Mouse (Mus musculus): Measurements from ENCODE around the gene Dip2b. TPM values are rescaled to one million over a fixed set of nuclear protein-coding genes. Genes with fewer than 3 reads are reported as not detected.

Gene Dip2b
- polyA plus RNA-seq, 1 experiment from 2014 or later = 2.4 TPM

DNA sequence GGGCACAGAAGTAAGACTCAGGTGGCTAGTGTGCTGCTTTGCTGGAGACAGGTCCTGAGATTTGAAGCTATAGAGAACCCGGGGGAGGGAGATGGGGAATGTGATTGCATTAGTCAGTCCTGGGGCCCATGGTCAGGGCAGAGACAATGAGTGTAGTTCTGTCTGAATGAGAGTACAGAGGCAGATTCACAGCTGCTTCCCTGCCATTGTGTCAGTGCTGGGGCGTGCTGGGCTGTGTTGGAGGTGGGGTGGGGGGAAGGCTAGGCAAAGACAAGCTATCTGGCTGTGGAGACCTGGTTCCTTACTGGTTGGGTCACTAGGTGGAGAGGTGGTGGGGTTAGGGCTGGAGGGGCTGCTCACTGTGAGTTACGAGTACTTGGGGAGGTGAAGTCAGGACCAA lies 14.3 kb downstream of the Dip2b start:
- Histone ChIP-seq H3K27ac (replicated peaks) (no peak overlapping the region), H3K36me3 (replicated peaks) (0 out of 2 replicates have a peak, but pooled peaks cover 6% of the 10 kb centered on the region), H3K9me3 (replicated peaks) (no peaks in the 10 kb centered on the region), H3K27me3 (no peaks in the 10 kb centered on the region), H3K4me2 (no peak overlapping the region), H3K4me1 (replicated peaks) (peaks cover 5% of the 10 kb centered on the region), H3K4me3 (replicated peaks) (no peak overlapping the region), H3K9ac (no peak overlapping the region)
- 66% methylated on average over 3 of the region's 3 CpGs for WGBS (ENCODE audit: insufficient replicate concordance)
- no peak for ATAC-seq (ENCODE audit: insufficient read depth)

DNA sequence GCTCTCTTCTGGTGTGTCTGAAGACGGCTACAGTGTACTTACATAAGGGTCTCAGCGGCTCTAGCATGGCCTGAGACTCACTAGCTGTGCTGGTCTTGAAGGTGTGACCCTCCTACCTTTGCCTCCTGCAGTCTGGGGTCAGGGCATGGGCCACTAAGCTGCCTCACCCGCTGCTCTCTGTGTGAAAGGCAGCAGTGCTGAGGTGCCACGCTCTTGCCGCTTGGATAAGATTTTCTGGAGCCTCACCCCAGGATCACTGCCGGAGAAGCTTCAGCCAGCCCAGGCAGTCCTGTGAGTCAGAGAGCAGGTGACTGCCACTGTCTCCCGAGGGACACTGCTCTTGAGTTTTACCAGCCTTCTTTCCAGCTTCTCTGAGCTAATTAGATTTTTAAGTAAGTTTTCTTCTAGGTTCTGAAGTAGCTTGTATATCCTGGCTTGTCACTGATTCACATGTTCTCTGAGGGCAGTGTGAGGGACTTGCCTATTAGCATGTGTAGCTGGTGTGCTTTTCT lies 18.0 kb downstream of the Dip2b start:
- Histone ChIP-seq H3K9ac (no peak overlapping the region), H3K4me1 (replicated peaks) (peaks cover 33% of the 10 kb centered on the region), H3K36me3 (replicated peaks) (no peaks in the 10 kb centered on the region), H3K27me3 (no peaks in the 10 kb centered on the region), H3K4me2 (no peak overlapping the region), H3K27ac (replicated peaks) (no peak overlapping the region), H3K4me3 (replicated peaks) (no peak overlapping the region), H3K9me3 (replicated peaks) (no peaks in the 10 kb centered on the region)
- no peak for ATAC-seq (ENCODE audit: insufficient read depth)
- 70% methylated on average over 7 of the region's 7 CpGs for WGBS (ENCODE audit: insufficient replicate concordance)

DNA sequence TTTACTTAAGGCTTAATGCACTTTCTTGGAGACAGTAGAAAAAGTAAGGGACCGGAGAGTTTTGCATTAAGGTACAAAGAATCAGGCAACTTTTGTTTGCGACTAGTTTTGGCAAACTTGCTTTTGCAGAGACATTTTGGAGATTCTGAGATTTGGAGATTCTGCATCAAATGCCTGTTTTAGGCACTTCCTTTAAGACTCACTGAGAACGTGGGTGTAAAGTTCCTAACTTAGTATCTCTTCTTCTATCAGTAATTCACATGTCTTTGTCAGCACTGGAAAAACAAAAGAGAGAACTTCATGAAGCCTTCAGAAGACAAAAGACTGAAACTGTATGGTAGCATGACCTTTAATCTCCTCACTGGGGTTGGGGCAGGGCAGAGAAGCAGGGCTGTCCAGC lies 19.2 kb downstream of the Dip2b start:
- H3K27me3 ChIP-seq = no peaks in the 10 kb centered on the region
- H3K9ac ChIP-seq = 0 out of 2 replicates have a peak overlapping the region, but pooled peaks have one; percentile 0
- no peaks in the 10 kb centered on the region for H3K9me3 ChIP-seq (replicated peaks)
- 0 out of 2 replicates have a peak overlapping the region, but pooled peaks have one; percentile 20 for H3K4me2 ChIP-seq
- WGBS (ENCODE audit: insufficient replicate concordance) = 54% methylated on average over 3 of the region's 3 CpGs
- no peaks in the 10 kb centered on the region for H3K36me3 ChIP-seq (replicated peaks)
- peaks cover 39% of the 10 kb centered on the region for H3K4me1 ChIP-seq (replicated peaks)
- ATAC-seq (ENCODE audit: insufficient read depth) = peak; percentile 29; the same call in 1 of the 2 replicates
- H3K4me3 ChIP-seq (replicated peaks) = no peak overlapping the region
- H3K27ac ChIP-seq (replicated peaks) = peak overlapping the region; percentile 45; the same call in 1 of the 2 replicates

DNA sequence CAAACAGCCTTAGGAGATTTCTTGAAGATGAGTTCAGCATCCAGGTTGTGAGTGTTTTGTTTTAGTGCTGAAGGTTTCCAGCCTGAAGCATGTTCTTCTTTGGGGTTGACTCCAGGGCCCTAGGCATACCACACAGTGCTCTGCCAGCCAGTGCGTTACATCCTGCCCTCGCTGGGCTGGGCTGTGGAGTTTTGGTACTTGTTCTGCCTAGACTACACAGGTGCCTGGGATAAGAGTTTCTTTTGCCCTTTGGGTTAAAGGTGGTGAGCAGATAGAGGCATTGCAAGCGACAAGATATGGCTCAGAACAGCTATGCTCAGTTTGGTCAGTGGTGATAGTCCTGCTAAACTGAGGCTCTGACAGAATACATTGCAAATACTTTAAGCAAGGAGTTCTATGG lies 19.7 kb downstream of the Dip2b start:
- peak overlapping the region; percentile 20; the same call in 1 of the 2 replicates for H3K4me2 ChIP-seq
- ATAC-seq (ENCODE audit: insufficient read depth) = peak; percentile 84
- H3K27ac ChIP-seq (replicated peaks) = peak overlapping the region; percentile 45; the same call in 1 of the 2 replicates
- no peak overlapping the region for H3K4me3 ChIP-seq (replicated peaks)
- 0 out of 2 replicates have a peak overlapping the region, but pooled peaks have one; percentile 0 for H3K9ac ChIP-seq
- no peaks in the 10 kb centered on the region for H3K9me3 ChIP-seq (replicated peaks)
- no peaks in the 10 kb centered on the region for H3K27me3 ChIP-seq
- no peaks in the 10 kb centered on the region for H3K36me3 ChIP-seq (replicated peaks)
- 23% methylated on average over 3 of the region's 3 CpGs for WGBS (ENCODE audit: insufficient replicate concordance)
- H3K4me1 ChIP-seq (replicated peaks) = peaks cover 43% of the 10 kb centered on the region

DNA sequence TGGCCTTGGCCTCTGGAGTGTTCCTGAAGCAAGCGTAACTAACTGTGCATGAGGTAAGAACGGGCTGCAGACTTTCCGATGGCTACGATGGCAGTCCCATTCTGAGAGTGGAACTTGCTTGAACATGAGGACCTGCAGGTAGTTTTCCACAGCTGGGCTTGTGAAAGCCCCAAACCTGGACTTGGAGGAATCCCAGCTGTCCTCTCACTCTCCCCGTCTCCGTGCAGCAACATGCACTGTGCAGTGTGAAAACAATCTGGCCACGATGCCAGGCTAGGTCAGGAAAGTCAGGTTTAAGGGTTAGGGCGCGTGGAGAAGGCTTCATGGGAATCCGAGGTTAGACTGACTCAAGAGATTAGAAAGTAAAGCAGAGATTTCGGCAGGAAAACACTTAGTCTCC lies 20.4 kb downstream of the Dip2b start:
- no peak for ATAC-seq (ENCODE audit: insufficient read depth)
- no peak overlapping the region for H3K27ac ChIP-seq (replicated peaks)
- no peaks in the 10 kb centered on the region for H3K27me3 ChIP-seq
- H3K4me1 ChIP-seq (replicated peaks) = peaks cover 50% of the 10 kb centered on the region
- 71% methylated on average over 11 of the region's 11 CpGs for WGBS (ENCODE audit: insufficient replicate concordance)
- H3K36me3 ChIP-seq (replicated peaks) = no peaks in the 10 kb centered on the region
- H3K4me2 ChIP-seq = peak overlapping the region; percentile 20
- H3K4me3 ChIP-seq (replicated peaks) = no peak overlapping the region
- no peak overlapping the region for H3K9ac ChIP-seq
- H3K9me3 ChIP-seq (replicated peaks) = no peaks in the 10 kb centered on the region

DNA sequence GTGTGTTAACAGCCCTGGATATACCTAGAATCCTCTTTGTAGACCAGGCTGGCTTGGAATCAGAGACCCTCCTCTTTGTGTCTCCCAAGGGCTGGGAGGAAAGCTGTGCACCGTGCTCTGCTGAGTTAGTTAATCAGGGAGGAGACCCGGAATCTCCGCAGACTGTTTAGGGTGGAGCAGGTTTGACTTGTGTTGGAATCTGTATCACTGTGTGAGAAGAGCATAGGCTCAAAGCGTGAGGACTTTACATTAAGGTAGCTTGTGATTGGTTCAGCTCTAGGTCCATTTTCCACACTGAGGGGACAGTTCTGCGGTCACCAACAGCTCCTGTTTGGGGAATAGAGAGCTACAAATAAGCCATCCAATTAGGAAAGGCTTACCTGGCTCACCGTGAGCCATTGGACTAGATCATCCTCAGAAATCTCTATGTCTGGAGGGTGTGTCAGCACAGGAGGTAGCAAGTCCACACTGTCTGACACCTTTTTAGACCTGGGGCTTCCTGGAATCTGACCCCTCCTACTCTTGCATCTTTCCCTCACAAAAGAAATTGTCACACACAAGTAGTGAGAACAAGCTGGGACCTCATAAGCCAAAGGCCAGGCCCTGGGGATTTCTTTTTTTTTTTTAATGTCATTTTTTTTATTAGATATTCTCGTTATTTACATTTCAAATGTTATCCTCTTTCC lies 21.3 kb downstream of the Dip2b start:
- ATAC-seq (ENCODE audit: insufficient read depth) = no peak
- no peaks in the 10 kb centered on the region for H3K27me3 ChIP-seq
- H3K9me3 ChIP-seq (replicated peaks) = no peaks in the 10 kb centered on the region
- no peak overlapping the region for H3K4me2 ChIP-seq
- peaks cover 52% of the 10 kb centered on the region for H3K4me1 ChIP-seq (replicated peaks)
- 73% methylated on average over 7 of the region's 7 CpGs for WGBS (ENCODE audit: insufficient replicate concordance)
- H3K27ac ChIP-seq (replicated peaks) = no peak overlapping the region
- no peaks in the 10 kb centered on the region for H3K36me3 ChIP-seq (replicated peaks)
- H3K9ac ChIP-seq = no peak overlapping the region
- H3K4me3 ChIP-seq (replicated peaks) = no peak overlapping the region

DNA sequence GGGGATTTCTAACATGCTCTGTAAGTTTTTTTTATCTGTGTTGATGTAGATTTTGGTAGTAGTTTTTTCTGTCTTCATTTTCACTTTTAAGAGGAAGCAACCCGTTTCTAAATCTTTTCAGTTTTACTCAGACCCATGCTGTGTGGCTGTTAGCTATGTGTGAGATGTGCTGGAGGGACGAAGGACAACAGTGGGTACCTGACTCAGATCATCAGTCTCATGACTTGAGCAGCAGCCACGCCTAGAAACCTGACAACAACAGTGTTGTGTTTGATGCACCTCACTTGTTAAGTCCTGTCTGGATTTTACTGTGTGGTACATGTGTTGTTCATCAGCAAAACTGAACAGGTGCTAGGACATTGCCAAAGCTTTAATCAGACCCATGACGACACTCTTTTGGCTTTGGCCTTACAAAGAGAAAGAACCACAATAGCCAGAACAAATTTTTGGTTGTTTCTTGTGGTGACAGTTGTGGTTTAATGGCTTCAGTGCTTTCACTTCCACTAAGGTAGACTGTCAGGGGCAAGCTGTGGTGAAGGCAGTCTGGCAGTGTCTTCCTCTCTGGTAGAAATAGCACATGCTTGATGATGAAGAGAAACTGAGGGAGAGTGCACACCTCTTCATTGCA lies 22.2 kb downstream of the Dip2b start:
- Histone ChIP-seq H3K9ac (no peak overlapping the region), H3K27ac (replicated peaks) (no peak overlapping the region), H3K4me2 (no peak overlapping the region), H3K4me1 (replicated peaks) (peaks cover 52% of the 10 kb centered on the region), H3K9me3 (replicated peaks) (no peaks in the 10 kb centered on the region), H3K27me3 (no peaks in the 10 kb centered on the region), H3K36me3 (replicated peaks) (no peaks in the 10 kb centered on the region), H3K4me3 (replicated peaks) (no peak overlapping the region)
- 41% methylated on average over 4 of the region's 4 CpGs for WGBS (ENCODE audit: insufficient replicate concordance)
- ATAC-seq (ENCODE audit: insufficient read depth) = no peak

DNA sequence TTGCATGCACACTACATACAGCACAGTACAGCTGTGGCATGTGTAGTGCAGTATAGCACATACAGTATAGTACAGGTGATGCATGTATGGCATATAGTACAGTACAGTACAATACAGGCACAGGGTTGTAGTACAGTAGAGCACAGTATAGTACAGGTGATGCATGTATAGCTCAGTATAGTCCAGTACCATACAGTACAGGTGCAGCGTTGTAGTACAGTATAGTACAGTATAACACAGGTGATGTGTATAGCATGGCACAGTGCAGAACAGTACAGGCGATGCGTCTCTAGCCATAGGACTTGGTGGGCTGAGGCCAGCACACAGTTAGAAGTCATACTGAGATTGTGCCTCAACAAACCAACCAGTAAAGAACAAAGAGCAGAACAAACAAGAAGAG lies 22.9 kb downstream of the Dip2b start:
- Histone ChIP-seq H3K36me3 (replicated peaks) (no peaks in the 10 kb centered on the region), H3K27me3 (no peaks in the 10 kb centered on the region), H3K4me2 (no peak overlapping the region), H3K27ac (replicated peaks) (no peak overlapping the region), H3K9ac (no peak overlapping the region), H3K4me3 (replicated peaks) (no peak overlapping the region), H3K9me3 (replicated peaks) (no peaks in the 10 kb centered on the region), H3K4me1 (replicated peaks) (peaks cover 52% of the 10 kb centered on the region)
- no peak for ATAC-seq (ENCODE audit: insufficient read depth)
- 74% methylated on average over 3 of the region's 3 CpGs for WGBS (ENCODE audit: insufficient replicate concordance)

DNA sequence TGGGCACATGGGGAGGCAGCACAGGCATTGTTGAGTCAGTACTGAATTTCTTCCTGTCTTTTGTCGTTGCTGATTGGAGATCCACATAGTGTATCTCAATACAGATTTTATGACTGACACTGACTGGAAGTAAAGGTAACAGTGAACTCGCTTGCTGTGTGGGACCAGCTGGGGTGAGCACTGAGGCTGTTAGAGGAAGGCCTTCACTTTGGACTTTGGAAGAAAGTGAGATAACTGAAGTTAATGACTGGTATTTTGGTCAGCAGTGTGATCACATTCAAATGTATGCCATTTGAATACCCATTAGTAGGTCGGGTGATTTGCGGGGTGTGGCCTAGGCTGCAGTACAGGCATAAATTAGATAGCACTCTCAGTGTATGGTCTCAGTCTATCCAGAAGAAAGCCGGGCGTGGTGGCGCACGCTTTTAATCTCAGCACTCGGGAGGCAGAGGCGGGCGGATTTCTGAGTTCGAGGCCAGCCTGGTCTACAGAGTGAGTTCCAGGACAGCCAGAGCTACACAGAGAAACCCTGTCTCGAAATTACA lies 24.8 kb downstream of the Dip2b start:
- H3K36me3 ChIP-seq (replicated peaks) = no peaks in the 10 kb centered on the region
- no peak for ATAC-seq (ENCODE audit: insufficient read depth)
- no peak overlapping the region for H3K4me2 ChIP-seq
- no peak overlapping the region for H3K4me3 ChIP-seq (replicated peaks)
- WGBS (ENCODE audit: insufficient replicate concordance) = 64% methylated on average over 13 of the region's 13 CpGs
- H3K27me3 ChIP-seq = no peaks in the 10 kb centered on the region
- H3K9ac ChIP-seq = no peak overlapping the region
- H3K4me1 ChIP-seq (replicated peaks) = peaks cover 47% of the 10 kb centered on the region
- H3K9me3 ChIP-seq (replicated peaks) = no peaks in the 10 kb centered on the region
- no peak overlapping the region for H3K27ac ChIP-seq (replicated peaks)

DNA sequence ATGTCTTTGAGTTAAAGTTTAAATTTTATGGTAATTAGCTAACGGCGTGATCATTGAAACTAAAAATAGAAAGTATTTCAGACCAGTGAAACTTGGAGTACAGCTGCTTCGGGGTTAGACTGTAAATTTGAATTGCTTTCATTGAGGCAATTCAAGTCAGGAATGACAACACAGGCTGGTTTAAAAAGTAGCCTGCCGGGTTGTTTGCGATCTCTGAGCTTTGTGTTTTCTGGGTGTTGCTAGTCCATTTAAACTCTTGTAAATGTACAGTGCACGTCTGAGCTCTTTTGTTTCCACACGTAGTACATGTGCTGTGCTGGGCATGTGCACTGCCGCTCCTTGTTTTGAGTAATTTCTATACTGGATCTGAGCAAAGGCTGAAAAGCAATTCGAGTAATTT lies 28.2 kb downstream of the Dip2b start:
- Histone ChIP-seq H3K27me3 (no peaks in the 10 kb centered on the region), H3K4me3 (replicated peaks) (no peak overlapping the region), H3K9me3 (replicated peaks) (no peaks in the 10 kb centered on the region), H3K27ac (replicated peaks) (peak overlapping the region; percentile 74), H3K4me1 (replicated peaks) (peaks cover 23% of the 10 kb centered on the region), H3K36me3 (replicated peaks) (no peaks in the 10 kb centered on the region), H3K4me2 (no peak overlapping the region), H3K9ac (no peak overlapping the region)
- 71% methylated on average over 9 of the region's 9 CpGs for WGBS (ENCODE audit: insufficient replicate concordance)
- peak; percentile 64 for ATAC-seq (ENCODE audit: insufficient read depth)

DNA sequence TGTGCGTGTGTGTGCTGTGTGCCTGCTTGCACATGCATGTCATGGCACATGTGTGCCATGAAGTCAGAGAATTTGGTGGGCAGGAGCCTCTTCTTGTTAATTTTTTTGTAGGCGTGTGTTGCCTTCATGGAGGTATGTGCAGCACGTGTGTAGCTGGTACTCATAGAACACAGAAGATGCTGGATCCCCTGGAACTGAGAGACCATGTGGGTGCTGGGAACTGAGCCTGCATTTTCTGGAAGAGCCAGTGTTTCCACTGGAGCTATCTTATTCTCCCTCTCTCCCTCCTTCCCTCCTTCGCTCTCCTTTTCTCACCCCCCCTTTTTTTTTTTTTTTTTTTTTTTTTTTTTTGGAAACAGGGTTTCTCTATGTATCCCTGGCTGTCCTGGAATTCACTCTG lies 30.6 kb downstream of the Dip2b start:
- ATAC-seq (ENCODE audit: insufficient read depth) = no peak
- Histone ChIP-seq H3K27me3 (no peaks in the 10 kb centered on the region), H3K9me3 (replicated peaks) (no peaks in the 10 kb centered on the region), H3K4me3 (replicated peaks) (no peak overlapping the region), H3K4me1 (replicated peaks) (peaks cover 20% of the 10 kb centered on the region), H3K36me3 (replicated peaks) (no peaks in the 10 kb centered on the region), H3K27ac (replicated peaks) (no peak overlapping the region), H3K9ac (no peak overlapping the region), H3K4me2 (no peak overlapping the region)
- WGBS (ENCODE audit: insufficient replicate concordance) = 65% methylated on average over 4 of the region's 4 CpGs
